Mouse (Mus musculus): ENCODE data around the gene Ctrc.
"Not testable (repeated sequence)": the region's sequence is repeated elsewhere in the genome, so short reads cannot be mapped to it uniquely, and the experiment has no call there.

Ctrc gene

DNA sequence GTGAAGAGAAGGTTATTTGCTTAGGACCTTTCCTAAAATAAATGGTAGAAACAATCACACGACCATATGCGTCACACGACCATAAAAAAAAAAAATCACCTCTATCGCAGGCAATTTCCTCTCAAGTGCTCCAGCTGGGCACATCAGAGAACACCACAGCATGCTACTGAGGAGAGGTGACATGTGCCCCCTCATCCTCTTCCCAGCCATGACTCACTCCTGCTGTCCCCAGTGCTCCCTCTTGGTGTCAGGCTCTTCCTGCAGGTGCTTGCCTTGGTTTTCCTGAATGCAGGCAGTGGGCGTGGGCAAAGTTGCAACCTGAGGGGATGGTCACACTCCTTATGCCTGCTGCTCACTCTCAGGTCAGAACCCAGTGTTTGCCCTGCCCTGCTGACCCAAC lies 61.3 kb downstream of the Ctrc start:
- DNase-seq, result no peak

DNA sequence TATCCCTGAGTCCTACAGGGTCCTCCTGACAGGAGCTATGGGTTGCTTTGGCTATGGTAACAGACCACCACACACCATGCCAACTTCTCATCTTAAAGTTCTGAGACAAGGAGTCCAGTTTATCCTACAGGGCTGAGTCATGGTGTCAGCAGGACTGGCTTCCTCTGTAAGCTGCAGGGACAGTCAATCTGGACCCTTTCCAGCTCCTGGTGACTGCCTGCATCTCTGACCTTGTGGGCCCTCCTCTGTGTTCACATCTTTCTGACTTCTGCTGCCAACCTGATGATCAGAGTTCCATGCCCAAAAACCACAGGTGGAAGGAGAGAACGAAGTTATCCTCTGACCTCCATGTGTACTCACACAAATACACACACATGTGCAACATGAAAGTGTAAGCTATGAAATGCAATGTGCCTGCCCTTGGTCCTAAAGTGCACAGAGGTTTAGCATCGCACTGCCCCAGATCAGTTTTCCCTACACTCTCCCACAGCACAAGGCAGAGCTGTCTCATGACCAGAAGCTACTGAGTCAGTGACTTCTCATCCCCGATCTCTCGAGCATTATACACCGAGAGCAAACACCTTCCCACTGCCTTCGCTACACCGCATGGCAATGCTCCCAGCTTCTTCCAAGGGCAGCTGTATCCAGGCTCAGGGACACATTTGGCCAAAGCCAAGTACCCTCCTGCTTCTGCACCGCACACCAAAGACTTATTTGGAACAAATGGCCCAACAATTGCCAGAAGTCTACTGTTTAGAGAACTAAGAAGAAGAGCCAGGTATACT lies 64.8 kb downstream of the Ctrc start:
- no peak for DNase-seq

DNA sequence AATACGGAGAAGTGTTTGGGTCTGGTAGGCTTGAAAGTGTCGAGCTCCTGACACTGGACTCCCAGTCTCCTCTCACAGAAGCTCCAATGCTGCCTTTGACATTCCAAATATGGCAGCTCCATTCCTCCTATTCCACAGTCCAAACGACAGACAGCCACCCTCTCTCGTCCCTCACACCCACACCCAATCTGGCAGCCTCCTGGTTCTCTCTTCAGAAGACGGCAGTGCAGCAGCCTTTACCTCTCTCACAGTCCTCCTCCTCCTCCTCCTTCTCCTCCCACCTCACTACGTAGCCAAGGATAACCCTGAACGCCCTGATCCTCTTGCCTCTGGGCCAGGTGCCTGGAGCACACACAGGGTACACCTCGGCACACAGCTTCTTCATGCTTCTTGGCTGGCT lies 66.3 kb downstream of the Ctrc start:
- no peak for DNase-seq

DNA sequence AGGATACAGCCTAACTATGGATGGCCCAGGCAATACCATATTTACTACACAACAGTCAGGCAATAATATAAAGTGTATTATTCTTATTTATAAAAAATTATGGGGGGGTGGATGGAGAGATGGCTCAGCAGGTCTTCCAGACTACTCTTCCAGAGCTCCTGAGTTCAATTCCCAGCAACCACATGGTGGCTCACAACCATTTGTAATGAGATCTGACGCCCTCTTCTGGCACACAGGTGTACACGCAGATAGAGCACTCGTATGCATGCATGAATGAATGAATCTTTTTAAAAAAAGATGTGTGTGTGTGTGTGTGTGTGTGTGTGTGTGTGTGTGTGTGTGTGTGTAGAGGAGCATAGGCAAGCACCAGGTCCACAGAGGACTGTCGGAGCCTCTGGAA lies 73.1 kb downstream of the Ctrc start:
- not testable (repeated sequence) for DNase-seq

DNA sequence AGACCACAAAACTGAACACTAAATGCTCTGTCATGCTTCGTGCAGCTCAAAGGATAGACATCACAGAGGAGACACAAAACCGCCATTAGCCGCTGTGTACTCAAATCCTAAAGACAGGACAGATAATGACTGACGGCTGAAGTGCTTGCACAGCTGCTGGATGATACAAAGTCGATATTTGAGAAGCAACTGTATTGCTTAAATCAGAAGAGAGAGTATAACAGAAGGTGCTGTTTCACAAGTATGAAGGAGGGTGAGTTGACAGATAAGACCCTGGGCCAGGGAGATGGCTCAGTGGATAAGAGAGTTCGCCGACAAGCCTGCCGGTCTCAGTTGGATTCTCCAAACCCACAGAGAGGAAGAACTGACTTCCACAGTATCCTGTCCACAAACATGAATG lies 74.3 kb downstream of the Ctrc start:
- DNase-seq, result no peak

DNA sequence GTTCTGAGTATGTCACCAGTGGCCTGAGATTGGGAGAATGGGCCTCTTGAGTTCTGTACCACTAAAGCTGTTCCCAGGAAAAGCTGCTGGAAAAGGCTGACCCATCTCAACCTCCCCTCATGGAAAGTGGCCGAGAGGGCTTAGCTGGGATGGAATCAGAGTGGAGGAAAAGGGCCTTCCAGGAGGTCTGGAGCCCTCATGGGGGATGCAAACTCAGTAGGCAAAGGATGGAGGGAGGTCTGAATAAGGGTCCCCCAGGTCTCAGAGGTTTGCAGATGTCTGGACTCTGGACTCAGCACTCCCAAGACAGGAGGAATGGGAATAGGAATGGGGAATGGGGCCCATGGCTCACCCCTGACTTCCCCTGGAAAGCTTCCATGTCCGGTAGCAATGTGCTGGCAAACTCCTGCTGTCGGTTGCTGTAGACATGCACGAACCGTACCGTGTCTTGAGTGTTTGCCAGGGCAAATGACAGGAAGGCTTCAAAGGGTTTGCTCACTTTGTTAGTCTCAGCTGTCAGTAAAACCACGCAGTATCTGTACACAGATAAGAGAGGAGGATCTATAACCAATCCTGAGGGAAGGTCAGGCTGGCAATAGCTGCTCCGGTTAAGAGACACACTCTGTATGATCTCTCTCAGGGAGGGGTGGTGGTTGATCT lies 76.5 kb downstream of the Ctrc start:
- no peak for DNase-seq

DNA sequence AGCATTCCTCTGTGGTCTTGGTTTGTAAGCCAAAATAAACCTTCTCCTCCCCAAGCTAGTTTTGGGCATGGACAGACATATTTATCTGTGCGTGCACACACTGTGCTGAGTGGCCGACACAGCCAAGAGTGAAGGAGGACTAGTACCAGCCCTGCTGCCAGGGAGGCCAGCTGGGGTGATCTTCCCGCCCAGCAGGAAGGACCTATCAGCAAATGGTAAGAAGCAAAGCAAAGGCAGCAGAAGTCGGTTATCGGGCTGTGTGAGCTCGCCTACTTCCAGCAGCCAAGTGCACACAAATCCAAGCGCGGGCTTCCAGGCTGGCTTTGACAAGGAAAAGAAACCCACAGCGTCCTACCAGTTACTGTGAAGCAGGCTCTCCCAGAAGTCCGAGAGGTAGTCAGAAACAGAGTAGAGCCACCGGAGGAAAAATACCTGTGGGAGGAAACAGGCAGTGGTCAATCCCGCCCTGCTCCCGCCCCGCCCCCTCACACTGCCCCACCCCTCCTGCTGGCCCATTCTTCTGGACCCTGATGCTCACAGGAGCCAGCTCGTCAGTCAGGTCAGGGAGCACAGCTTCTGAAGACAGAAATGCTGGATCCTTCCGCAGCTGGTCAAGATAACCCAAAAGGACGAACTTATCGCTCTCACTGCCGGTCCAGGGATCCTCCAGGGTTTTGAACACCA lies 78.7 kb downstream of the Ctrc start:
- DNase-seq, result peak; percentile 79 to 81

DNA sequence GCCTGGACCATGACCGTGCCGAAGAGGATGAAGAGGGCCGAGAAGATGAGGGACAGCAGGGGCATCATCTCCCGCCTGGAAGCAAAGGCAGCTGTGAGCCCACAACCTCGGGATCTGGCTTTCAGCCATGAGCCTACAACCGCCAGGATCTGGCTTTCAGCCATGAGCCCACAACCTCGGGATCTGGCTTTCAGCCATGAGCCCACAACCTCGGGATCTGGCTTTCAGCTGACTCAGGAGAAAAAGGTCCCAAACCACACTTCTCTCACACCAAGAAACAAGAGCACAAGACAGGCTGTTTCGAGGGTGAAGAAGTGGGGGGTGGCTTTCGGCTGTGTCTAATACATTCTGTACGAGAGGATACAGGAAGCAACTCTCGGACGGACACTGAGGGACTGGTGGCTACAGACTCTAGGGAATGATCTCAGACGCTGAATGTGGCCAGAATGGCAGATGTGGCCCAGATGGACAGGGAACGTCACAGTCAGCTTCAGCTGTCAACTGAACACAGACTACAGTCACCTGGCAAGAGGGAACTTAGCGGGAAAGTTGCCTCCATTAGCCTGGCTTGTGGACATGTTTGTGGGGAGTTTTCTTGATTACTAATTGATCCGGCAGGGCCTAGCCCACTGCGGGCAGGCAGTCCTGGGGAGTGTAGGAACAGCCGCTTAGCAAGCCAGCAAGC lies 79.3 kb downstream of the Ctrc start:
- peak; percentile 25 to 30 for DNase-seq

DNA sequence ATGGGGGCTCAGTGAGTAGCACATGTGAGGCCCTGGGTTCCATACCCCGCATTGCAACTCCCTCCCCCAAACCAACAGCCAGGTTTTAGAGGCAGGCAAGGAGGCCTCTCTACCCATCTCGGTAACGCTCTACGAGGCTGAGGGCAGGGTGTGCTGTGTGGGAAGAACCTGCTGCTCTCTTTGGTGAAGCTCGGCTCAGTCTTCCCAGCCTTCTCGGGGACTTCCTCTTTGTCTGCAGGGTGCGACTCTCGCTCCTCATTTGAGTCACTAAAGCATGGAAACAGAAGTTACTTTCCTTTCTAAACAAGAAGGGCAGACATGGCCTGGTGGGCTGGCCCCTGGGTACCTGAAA lies 79.9 kb downstream of the Ctrc start:
- DNase-seq, result no peak

DNA sequence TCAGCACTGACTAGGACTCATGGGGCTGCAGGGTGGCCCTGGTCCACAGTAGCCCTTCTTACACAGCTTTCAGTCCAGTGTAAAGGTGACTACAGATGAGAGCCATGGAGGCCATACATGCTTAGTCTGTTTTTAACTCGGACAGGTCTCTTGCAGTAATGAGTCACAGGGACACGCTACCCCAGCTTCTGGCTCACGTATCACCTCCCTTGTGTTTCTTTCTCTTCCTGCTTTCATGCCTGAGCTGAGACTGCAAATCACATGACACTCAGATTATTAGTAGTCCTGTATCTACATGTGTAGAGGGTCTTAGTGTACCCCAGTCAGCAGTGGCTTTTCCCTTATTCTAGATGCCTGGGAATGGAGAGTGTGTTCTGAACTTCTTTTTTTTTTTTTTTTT lies 81.2 kb downstream of the Ctrc start:
- no peak for DNase-seq

All from cerebellum, postnatal 25 days (tissue).